ENCODE assay signal across 8 mouse cellular contexts in the genomic region with DNA sequence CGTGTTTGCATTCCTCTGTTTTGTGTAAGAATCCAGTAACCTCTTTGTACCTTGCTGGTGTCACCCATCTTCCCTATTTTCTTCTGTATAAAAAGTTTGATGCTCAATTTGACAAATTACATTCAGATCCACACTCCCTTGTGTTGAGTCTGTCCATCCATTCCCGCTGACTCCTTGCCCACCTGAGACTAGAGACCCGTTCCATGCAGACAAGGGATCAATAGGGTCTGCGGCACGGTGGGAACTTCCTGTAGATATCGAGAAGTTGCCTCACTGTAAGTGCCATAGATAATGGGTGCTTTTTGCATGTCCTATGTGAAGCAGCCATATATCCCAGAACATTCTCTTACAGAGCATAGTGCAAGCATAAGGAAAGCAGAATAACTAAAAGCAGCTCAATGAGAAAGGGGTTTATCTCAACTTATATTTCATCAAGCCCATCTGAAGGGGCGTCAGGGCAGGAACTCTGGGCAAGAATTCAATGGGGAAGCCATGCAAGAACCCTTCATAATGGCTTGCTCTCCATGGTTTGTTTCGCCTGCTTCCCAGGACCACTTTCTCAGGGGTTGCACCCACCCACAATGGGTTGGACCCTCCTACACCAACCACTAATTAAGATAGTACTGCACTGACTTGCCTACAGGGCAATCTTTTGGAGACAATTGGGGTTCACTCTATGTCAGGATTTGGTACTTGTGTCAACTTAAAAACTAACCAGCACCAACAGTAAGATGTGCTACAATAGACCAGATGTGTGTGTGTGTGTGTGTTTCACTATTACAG. TPM values are rescaled to one million over a fixed set of nuclear protein-coding genes. Genes with fewer than 3 reads are reported as not detected.
DNase-seq lines count a peak whose midpoint lies in the region; ATAC-seq and TF ChIP-seq lines count a peak whose summit lies in the region.

No protein-coding gene starts in this region.

- no peaks in the 10 kb centered on the region for H3K9me3 ChIP-seq in liver, embryonic 11.5 days (ENCODE audit: control insufficient read depth, low read length)
- no peaks in the 10 kb centered on the region for H3K9me3 ChIP-seq in intestine, embryonic 16.5 days (ENCODE audit: control insufficient read depth, low read length)

- H3K4me1 ChIP-seq in liver, embryonic 11.5 days (replicated peaks; ENCODE audit: control insufficient read depth, insufficient read depth, low read length), result peaks cover 31% of the 10 kb centered on the region
- peaks cover 19% of the 10 kb centered on the region for H3K4me1 ChIP-seq in intestine, embryonic 16.5 days (ENCODE audit: control insufficient read depth, insufficient read depth, low read length)

- no peak overlapping the region for H3ac ChIP-seq in myocyte (ENCODE audit: control insufficient read depth, insufficient read length)

- H3K27ac ChIP-seq in liver, embryonic 11.5 days (ENCODE audit: low read depth, low read length), result no peak overlapping the region
- H3K27ac ChIP-seq in intestine, embryonic 16.5 days (ENCODE audit: low read length), result no peak overlapping the region

- TF ChIP-seq POLR2A in myocyte (IDR thresholded peaks at IDR 0.05; ENCODE audit: insufficient read length, low read depth), result no peak

- peak overlapping the region; percentile 85 for H3K4me3 ChIP-seq in liver, embryonic 11.5 days (ENCODE audit: low read depth, low read length)
- no peak overlapping the region for H3K4me3 ChIP-seq in intestine, embryonic 16.5 days (ENCODE audit: low read length)
- peak overlapping the region; percentile 84 for H3K4me3 ChIP-seq in myocyte

- H3K27me3 ChIP-seq in liver, embryonic 11.5 days (replicated peaks; ENCODE audit: control insufficient read depth, insufficient read depth, low read length), result no peaks in the 10 kb centered on the region
- H3K27me3 ChIP-seq in intestine, embryonic 16.5 days (replicated peaks; ENCODE audit: control insufficient read depth, insufficient read depth, low read length), result no peaks in the 10 kb centered on the region
- no peaks in the 10 kb centered on the region for H3K27me3 ChIP-seq in myocyte (ENCODE audit: control insufficient read depth, insufficient read depth, insufficient read length)

- 71% methylated on average over 8 of the region's 8 CpGs for WGBS in liver, embryonic 11.5 days
- WGBS in intestine, embryonic 16.5 days, result 89% methylated on average over 8 of the region's 8 CpGs

- peak overlapping the region; percentile 84 for H3K4me2 ChIP-seq in liver, embryonic 11.5 days
- H3K4me2 ChIP-seq in intestine, embryonic 16.5 days (ENCODE audit: low read depth, low read length), result peak overlapping the region; percentile 75; the same call in 1 of the 2 replicates
- H3K4me2 ChIP-seq in myocyte (ENCODE audit: low read depth), result peak overlapping the region; percentile 97

- H3K79me2 ChIP-seq in myocyte (ENCODE audit: control insufficient read depth, insufficient read depth), result peaks cover 17% of the 10 kb centered on the region

- DNase-seq in cerebellum, adult 11-12 months, result peak; percentile 62
- DNase-seq in cerebellum, postnatal 25 days, result no peak
- DNase-seq in liver, embryonic 11.5 days (ENCODE audit: low spot score), result no peak
- no peak for DNase-seq in liver
- no peak for DNase-seq in layer of hippocampus, postnatal 36 days
- DNase-seq in adrenal gland, postnatal 14 days, result no peak

- peaks cover 3% of the 10 kb centered on the region; the same call in 1 of the 2 replicates for H3K36me3 ChIP-seq in liver, embryonic 11.5 days (ENCODE audit: control insufficient read depth, insufficient read depth, low read length)
- H3K36me3 ChIP-seq in intestine, embryonic 16.5 days (ENCODE audit: control insufficient read depth, insufficient read depth, low read length), result no peaks in the 10 kb centered on the region; the same call in 1 of the 2 replicates
- no peaks in the 10 kb centered on the region for H3K36me3 ChIP-seq in myocyte (ENCODE audit: control insufficient read depth, insufficient read depth)

- H3K9ac ChIP-seq in liver, embryonic 11.5 days (ENCODE audit: low read depth, low read length), result peak overlapping the region; percentile 68; the same call in 1 of the 2 replicates
- peak overlapping the region; percentile 71; the same call in 1 of the 2 replicates for H3K9ac ChIP-seq in intestine, embryonic 16.5 days (ENCODE audit: low read depth, low read length)

- ATAC-seq in liver, embryonic 11.5 days (replicated peaks; ENCODE audit: low FRiP score), result no peak
- ATAC-seq in intestine, embryonic 16.5 days, result no peak

TF ChIP-seq in myocyte, 11 proteins besides CTCF, POLR2A, EP300 and RAD21:
- TF ChIP-seq MYOG (IDR thresholded peaks at IDR 0.05; ENCODE audit: control insufficient read depth in 1 of 3, insufficient read depth in 1 of 3, insufficient read length in 2 of 3, low read depth in 2 of 3) (no peak), TCF3 (IDR thresholded peaks at IDR 0.05; ENCODE audit: insufficient read length, low read depth) (no peak), USF1 (IDR thresholded peaks at IDR 0.05; ENCODE audit: low read depth) (no peak), MYOD1 (IDR thresholded peaks at IDR 0.05; ENCODE audit: control insufficient read depth in 1 of 3, insufficient read length in 2 of 3, low read depth in 2 of 3) (no peak), REST (IDR thresholded peaks at IDR 0.05; ENCODE audit: insufficient read depth, insufficient read length) (no peak), CEBPB (IDR thresholded peaks at IDR 0.05; ENCODE audit: insufficient read depth, poor library complexity, severe bottlenecking) (no peak), E2F4 (IDR thresholded peaks at IDR 0.05; ENCODE audit: insufficient read depth) (no peak), TCF12 (IDR thresholded peaks at IDR 0.05; ENCODE audit: insufficient read depth, poor library complexity, severe bottlenecking) (no peak), SRF (IDR thresholded peaks at IDR 0.05; ENCODE audit: control insufficient read depth, insufficient read length, low read depth) (no peak), MAX (IDR thresholded peaks at IDR 0.05; ENCODE audit: low read depth) (no peak), POLR2AphosphoS2 (IDR thresholded peaks at IDR 0.05; ENCODE audit: insufficient read length, low read depth) (no peak)
TF ChIP-seq in myocyte: peak in this region for 0.

RNA-seq across cellular contexts. Expression of gene Cic, which starts 1.1 kb away (rescaled TPM):
- 21.6 and 25.2 TPM in 2 replicates for polyA plus RNA-seq in liver, embryonic 11.5 days (2014; fragmentation: Nextera tagmentation; extraction: Ambion mirVana)
- polyA plus RNA-seq in intestine, embryonic 16.5 days (2015; fragmentation: Nextera tagmentation; extraction: Ambion mirVana), result 17.3 and 19.9 TPM in 2 replicates
- polyA plus RNA-seq in myocyte (2012; fragmentation: generic; extraction: Trizol), result 65.8 TPM
- total RNA-seq in layer of hippocampus, postnatal 36 days (2021), result 100 to 1,000 TPM; 173 to 213 TPM
- 115 and 127 TPM in 2 replicates for total RNA-seq in adrenal gland, postnatal 14 days (2021)

RNA-seq across cellular contexts. Expression of gene Erf, which starts 15.8 kb away (rescaled TPM):
- polyA plus RNA-seq in liver, embryonic 11.5 days (2014; fragmentation: Nextera tagmentation; extraction: Ambion mirVana), result 13.8 and 16.4 TPM in 2 replicates
- 6.6 and 7.9 TPM in 2 replicates for polyA plus RNA-seq in intestine, embryonic 16.5 days (2015; fragmentation: Nextera tagmentation; extraction: Ambion mirVana)
- 42.5 TPM for polyA plus RNA-seq in myocyte (2012; fragmentation: generic; extraction: Trizol)
- 10 to 100 TPM; 34.3 to 35.4 TPM for total RNA-seq in layer of hippocampus, postnatal 36 days (2021)
- total RNA-seq in adrenal gland, postnatal 14 days (2021), result 29.7 and 34.4 TPM in 2 replicates

RNA-seq across cellular contexts. Expression of gene Gsk3a, which starts 28.7 kb away (rescaled TPM):
- 11.0 and 13.0 TPM in 2 replicates for polyA plus RNA-seq in liver, embryonic 11.5 days (2014; fragmentation: Nextera tagmentation; extraction: Ambion mirVana)
- polyA plus RNA-seq in intestine, embryonic 16.5 days (2015; fragmentation: Nextera tagmentation; extraction: Ambion mirVana), result 4.0 and 5.9 TPM in 2 replicates
- 69.4 TPM for polyA plus RNA-seq in myocyte (2012; fragmentation: generic; extraction: Trizol)
- total RNA-seq in layer of hippocampus, postnatal 36 days (2021), result 100 to 1,000 TPM; 195 to 201 TPM
- 96.8 and 104 TPM in 2 replicates for total RNA-seq in adrenal gland, postnatal 14 days (2021)

RNA-seq across cellular contexts. Expression of gene Pafah1b3, which starts 31.4 kb away (rescaled TPM):
- 104 and 106 TPM in 2 replicates for polyA plus RNA-seq in liver, embryonic 11.5 days (2014; fragmentation: Nextera tagmentation; extraction: Ambion mirVana)
- polyA plus RNA-seq in intestine, embryonic 16.5 days (2015; fragmentation: Nextera tagmentation; extraction: Ambion mirVana), result 175 and 180 TPM in 2 replicates
- polyA plus RNA-seq in myocyte (2012; fragmentation: generic; extraction: Trizol), result 54.0 TPM
- total RNA-seq in layer of hippocampus, postnatal 36 days (2021), result 10 to 100 TPM; 21.2 to 25.9 TPM
- 31.5 and 33.7 TPM in 2 replicates for total RNA-seq in adrenal gland, postnatal 14 days (2021)

RNA-seq across cellular contexts. Expression of gene Prr19, which starts 34.8 kb away (rescaled TPM):
- polyA plus RNA-seq in liver, embryonic 11.5 days (2014; fragmentation: Nextera tagmentation; extraction: Ambion mirVana), result 0.32 and 0.68 TPM in 2 replicates
- polyA plus RNA-seq in intestine, embryonic 16.5 days (2015; fragmentation: Nextera tagmentation; extraction: Ambion mirVana), result 0.56 and 0.93 TPM in 2 replicates
- polyA plus RNA-seq in myocyte (2012; fragmentation: generic; extraction: Trizol), result not detected
- not detected for total RNA-seq in layer of hippocampus, postnatal 36 days (2021)
- total RNA-seq in adrenal gland, postnatal 14 days (2021), result not detected in 2 replicates
